Mouse (Mus musculus) intestine, postnatal 0 days (tissue): Measurements from ENCODE around the gene Olfr1314. TPM values are rescaled to one million over a fixed set of nuclear protein-coding genes. Genes with fewer than 3 reads are reported as not detected.

Source experiments
- ATAC-seq: fragments of 200-750 bp; cut with Nextera tagmentation; 2 replicates; pipeline ENCODE4 v1.8.0; 2017; ENCODE audit warnings: mild to moderate bottlenecking, moderate TSS enrichment, moderate library complexity
- H3K27ac ChIP-seq: fragments of 300-500 bp; sonication (generic); 2 replicates; pipeline ENCODE4 v1.5.1; 2014; ENCODE audit warnings: mild to moderate bottlenecking, low read depth, low read length, moderate library complexity
- H3K27me3 ChIP-seq: fragments of 300-500 bp; sonication (generic); replicated peaks from 2 replicates; pipeline ENCODE4 v1.6.1; 2014; ENCODE audit warnings: low read length, mixed read lengths; ENCODE audit not compliant: control insufficient read depth, insufficient read depth
- H3K36me3 ChIP-seq: fragments of 300-500 bp; sonication (generic); 2 replicates; pipeline ENCODE4 v1.6.1; 2014; ENCODE audit warnings: mild to moderate bottlenecking, moderate library complexity; ENCODE audit not compliant: control insufficient read depth, insufficient read depth
- H3K4me1 ChIP-seq: fragments of 300-500 bp; sonication (generic); replicated peaks from 2 replicates; pipeline ENCODE4 v1.6.1; 2014; ENCODE audit warnings: antibody characterized with exemption, low read length, mixed read lengths; ENCODE audit not compliant: control insufficient read depth, insufficient read depth
- H3K4me2 ChIP-seq: fragments of 300-500 bp; sonication (generic); replicated peaks from 2 replicates; pipeline ENCODE4 v1.6.1; 2014; ENCODE audit warnings: low read depth, mild to moderate bottlenecking, moderate library complexity
- H3K4me3 ChIP-seq: fragments of 300-500 bp; sonication (generic); 2 replicates; pipeline ENCODE4 v1.5.1; 2014; ENCODE audit warnings: low read depth, low read length
- H3K9ac ChIP-seq: fragments of 300-500 bp; sonication (generic); 2 replicates; pipeline ENCODE4 v1.6.1; 2014; ENCODE audit warnings: mild to moderate bottlenecking, low read depth, low read length
- H3K9me3 ChIP-seq: fragments of 300-500 bp; sonication (generic); 2 replicates; pipeline ENCODE4 v1.6.1; 2016; ENCODE audit warnings: mixed run types; ENCODE audit not compliant: control insufficient read depth
- CTCF ChIP-seq: sonication (generic); IDR thresholded peaks from 2 replicates; pipeline ENCODE4 v1.5.1; 2016; ENCODE audit warnings: low read depth, mild to moderate bottlenecking, control low read depth, antibody characterized with exemption, moderate library complexity
- WGBS: fragments of 180-500 bp; shearing (Covaris S2); extraction: QIAGEN DNeasy Blood & Tissue Kit; methylation state at CpG from one replicate; pipeline ENCODE4 v1.1.7; 2014; 5-methylcytosine and 5-hydroxymethylcytosine counted together
- polyA plus RNA-seq: library from polyadenylated mRNA; unstranded; fragments of >200 nt; fragmentation: Nextera tagmentation; extraction: Ambion mirVana; gene quantifications from 2 replicates; pipeline ENCODE4 v1.2.1, GENCODE M21; 2015

Gene Olfr1314
- not detected in 2 replicates for polyA plus RNA-seq

DNA sequence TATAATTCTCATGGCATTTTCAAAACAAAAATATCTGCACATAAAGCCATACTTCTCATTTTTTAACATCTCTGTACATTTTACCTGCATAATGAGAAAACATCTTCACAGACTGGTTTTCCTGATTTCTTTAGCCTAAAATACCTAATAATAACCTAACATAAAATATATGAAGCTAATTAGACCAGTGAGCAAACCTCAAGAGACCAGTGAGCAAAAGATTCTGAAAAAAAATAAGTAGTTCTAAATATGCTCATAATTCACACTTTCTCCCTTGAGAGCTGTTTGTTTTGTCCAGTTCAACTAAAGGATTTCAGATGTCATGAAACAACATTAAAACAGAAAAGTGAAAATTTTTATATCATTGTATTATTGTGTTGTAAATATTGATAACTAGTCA lies at the start of gene Olfr1314:
Gene Olfr1314 (minus strand): TSS at position 101 of the 400 bp plus-strand sequence.
- no peak within 1 kb of the TSS for H3K9ac ChIP-seq
- no peaks in the 10 kb centered on the region for H3K27me3 ChIP-seq
- no peaks in the 10 kb centered on the region for H3K4me1 ChIP-seq
- no peak for ATAC-seq
- no peak within 1 kb of the TSS for H3K4me2 ChIP-seq
- no peak within 1 kb of the TSS for H3K4me3 ChIP-seq
- no peak for TF ChIP-seq CTCF
- no peaks in the 10 kb centered on the region for H3K9me3 ChIP-seq
- H3K36me3 ChIP-seq: no peaks in the 10 kb centered on the region
- no peak within 1 kb of the TSS for H3K27ac ChIP-seq

DNA sequence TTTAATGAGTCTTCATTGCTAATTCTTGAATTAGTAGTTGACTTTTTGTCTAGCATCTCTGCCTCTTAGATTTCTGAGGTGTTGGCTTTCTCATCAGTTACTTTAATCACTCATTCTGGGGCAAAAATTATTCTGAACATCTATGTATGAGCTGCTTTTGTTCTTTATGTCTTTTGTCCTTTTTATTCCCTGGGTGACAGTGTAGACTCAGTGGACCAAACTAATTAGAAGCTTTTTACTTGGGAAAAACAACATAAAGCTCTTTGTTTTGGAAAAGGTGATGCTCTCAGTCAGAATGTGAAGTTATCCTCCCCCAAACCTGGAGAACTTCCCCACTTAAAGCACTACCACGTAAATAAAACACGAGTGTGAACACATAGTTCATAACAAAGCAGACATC lies 43.4 kb upstream of the Olfr1314 start, which contains the start of gene Olfr1317:
Gene Olfr1317 (plus strand): TSS at position 301 of the 400 bp plus-strand sequence.
- H3K27me3 ChIP-seq: no peaks in the 10 kb centered on the region
- no peaks in the 10 kb centered on the region for H3K4me1 ChIP-seq
- WGBS: 61% methylated on average over 2 of the region's 2 CpGs
- H3K4me3 ChIP-seq: no peak within 1 kb of the TSS
- H3K27ac ChIP-seq: no peak within 1 kb of the TSS
- TF ChIP-seq CTCF: no peak
- H3K36me3 ChIP-seq: no peaks in the 10 kb centered on the region
- ATAC-seq: no peak
- H3K4me2 ChIP-seq: no peak within 1 kb of the TSS
- H3K9me3 ChIP-seq: no peaks in the 10 kb centered on the region
- no peak within 1 kb of the TSS for H3K9ac ChIP-seq

DNA sequence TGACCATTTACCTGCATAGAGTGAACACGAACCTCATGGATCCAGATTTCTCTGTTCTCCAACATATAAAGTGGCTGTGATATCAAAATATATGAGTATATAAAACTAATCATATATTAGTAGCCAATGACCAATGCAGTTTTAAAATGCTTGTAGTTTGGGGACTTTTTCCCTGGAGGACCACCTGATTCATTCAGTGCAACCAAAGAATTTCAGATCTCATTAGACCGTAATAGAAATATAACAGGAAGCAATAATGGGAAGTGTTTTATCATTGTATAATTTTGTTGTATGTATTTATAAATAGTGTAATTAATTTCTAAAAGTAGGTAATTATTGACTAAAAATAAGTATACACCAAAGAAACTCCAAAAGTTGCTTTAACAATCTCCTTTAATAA lies 38.3 kb upstream of the Olfr1314 start, which contains the start of gene Olfr1316:
Gene Olfr1316 (minus strand): TSS at position 101 of the 400 bp plus-strand sequence.
- no peak for TF ChIP-seq CTCF
- no peak within 1 kb of the TSS for H3K4me2 ChIP-seq
- no peaks in the 10 kb centered on the region for H3K27me3 ChIP-seq
- H3K4me3 ChIP-seq: no peak within 1 kb of the TSS
- H3K36me3 ChIP-seq: no peaks in the 10 kb centered on the region
- no peak within 1 kb of the TSS for H3K9ac ChIP-seq
- ATAC-seq: no peak
- 81% methylated on average over 2 of the region's 2 CpGs for WGBS
- no peak within 1 kb of the TSS for H3K27ac ChIP-seq
- H3K9me3 ChIP-seq: no peaks in the 10 kb centered on the region
- H3K4me1 ChIP-seq: no peaks in the 10 kb centered on the region

DNA sequence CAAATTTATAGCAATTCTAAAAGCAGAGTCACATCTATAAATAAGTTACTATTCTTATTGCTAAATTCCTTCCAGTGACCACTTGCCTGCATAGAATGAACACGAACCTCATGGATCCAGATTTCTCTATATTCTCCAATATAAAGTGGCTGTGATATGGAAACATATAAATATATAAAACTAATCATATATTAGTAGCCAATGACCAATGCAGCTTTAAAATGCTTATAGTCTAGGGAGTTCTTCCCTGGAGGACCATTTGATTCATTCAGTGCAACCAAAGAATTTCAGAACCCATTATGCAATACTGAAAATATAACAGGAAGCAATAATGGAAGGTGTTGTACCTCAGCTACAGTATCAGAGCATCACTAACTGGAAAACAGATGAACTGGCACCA lies 18.8 kb upstream of the Olfr1314 start, which contains the start of gene Olfr1315-ps1:
Gene Olfr1315-ps1 (minus strand): TSS at position 101 of the 400 bp plus-strand sequence.
- Histone ChIP-seq H3K4me1 (no peaks in the 10 kb centered on the region), H3K4me3 (no peak within 1 kb of the TSS), H3K9ac (no peak within 1 kb of the TSS), H3K27ac (no peak within 1 kb of the TSS), H3K4me2 (no peak within 1 kb of the TSS), H3K27me3 (no peaks in the 10 kb centered on the region), H3K9me3 (no peaks in the 10 kb centered on the region), H3K36me3 (no peaks in the 10 kb centered on the region)
- no peak for ATAC-seq
- TF ChIP-seq CTCF: no peak
- 69% methylated on average over 1 of the region's 1 CpGs for WGBS

DNA sequence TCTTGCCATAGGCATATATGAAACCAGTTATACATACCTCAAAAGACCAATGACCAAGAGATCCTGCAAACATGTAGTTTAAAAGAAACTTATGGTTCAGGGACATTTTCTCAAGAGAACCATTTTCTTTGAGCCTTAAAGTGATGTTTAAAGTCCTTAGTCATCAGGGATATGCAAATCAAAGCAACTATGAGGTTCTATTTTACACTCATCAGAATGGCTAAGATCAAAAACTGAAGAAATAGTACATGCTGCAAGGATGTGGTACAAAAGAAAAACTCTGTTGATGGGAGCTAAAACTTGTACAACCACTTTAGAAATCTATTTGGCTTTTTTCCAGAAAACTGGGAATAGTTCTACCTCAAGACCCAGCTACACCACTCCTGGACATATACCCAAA lies 18.8 kb downstream of the Olfr1314 start, which contains the start of gene Olfr1313:
Gene Olfr1313 (minus strand): TSS at position 101 of the 400 bp plus-strand sequence.
- no peaks in the 10 kb centered on the region for H3K27me3 ChIP-seq
- H3K4me2 ChIP-seq: no peak within 1 kb of the TSS
- H3K36me3 ChIP-seq: no peaks in the 10 kb centered on the region
- H3K9me3 ChIP-seq: no peaks in the 10 kb centered on the region
- H3K4me3 ChIP-seq: no peak within 1 kb of the TSS
- ATAC-seq: no peak
- H3K27ac ChIP-seq: no peak within 1 kb of the TSS
- no peak within 1 kb of the TSS for H3K9ac ChIP-seq
- TF ChIP-seq CTCF: no peak
- no peaks in the 10 kb centered on the region for H3K4me1 ChIP-seq

DNA sequence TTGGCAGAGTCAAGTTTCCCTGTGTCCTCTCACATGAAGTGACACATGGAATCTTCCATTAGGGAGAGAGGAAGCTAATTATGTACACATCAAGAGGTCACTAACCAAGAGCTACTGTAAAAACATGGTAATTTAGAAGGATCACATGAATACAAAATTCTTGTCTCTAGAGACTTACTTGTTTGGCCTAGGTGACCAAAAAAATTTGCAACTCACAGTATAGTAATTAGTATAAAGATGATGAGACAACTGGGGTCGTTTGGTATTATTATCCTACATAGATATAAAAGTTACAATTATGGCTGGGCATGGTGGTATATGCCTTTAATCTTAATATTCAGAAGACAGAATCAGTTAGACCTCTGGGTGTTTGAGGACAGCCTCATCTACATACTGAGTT lies 46.4 kb downstream of the Olfr1314 start, which contains the start of gene Olfr1312:
Gene Olfr1312 (minus strand): TSS at position 101 of the 400 bp plus-strand sequence.
- 33% methylated on average over 1 of the region's 1 CpGs for WGBS
- H3K9ac ChIP-seq: no peak within 1 kb of the TSS
- no peak for TF ChIP-seq CTCF

More for the DNA sequence above, 46.4 kb downstream of the Olfr1314 start, which contains the start of gene Olfr1312:
- H3K4me1 ChIP-seq: no peaks in the 10 kb centered on the region
- no peaks in the 10 kb centered on the region for H3K9me3 ChIP-seq
- no peak within 1 kb of the TSS for H3K27ac ChIP-seq
- H3K4me2 ChIP-seq: no peak within 1 kb of the TSS
- ATAC-seq: no peak
- H3K4me3 ChIP-seq: no peak within 1 kb of the TSS
- no peaks in the 10 kb centered on the region for H3K27me3 ChIP-seq
- H3K36me3 ChIP-seq: no peaks in the 10 kb centered on the region

Other genes starting within 250 kb of the Olfr1314 start
- not detected in 2 replicates for gene Olfr1305, start 219.6 kb downstream of the Olfr1314 start, polyA plus RNA-seq
- gene Olfr1306, start 180.5 kb downstream of the Olfr1314 start, polyA plus RNA-seq: not detected in 2 replicates
- gene Olfr1307, start 147.3 kb downstream of the Olfr1314 start, polyA plus RNA-seq: not detected in 2 replicates
- gene Olfr1308, start 131.8 kb downstream of the Olfr1314 start, polyA plus RNA-seq: not detected in 2 replicates
- not detected in 2 replicates for gene Olfr1309, start 106.5 kb downstream of the Olfr1314 start, polyA plus RNA-seq
- not detected in 2 replicates for gene Olfr1310, start 84.1 kb downstream of the Olfr1314 start, polyA plus RNA-seq
- not detected in 2 replicates for gene Olfr1311, start 72.4 kb downstream of the Olfr1314 start, polyA plus RNA-seq
- not detected in 2 replicates for gene Olfr1312, start 46.5 kb downstream of the Olfr1314 start, polyA plus RNA-seq
- not detected in 2 replicates for gene Olfr1313, start 18.9 kb downstream of the Olfr1314 start, polyA plus RNA-seq
- not detected in 2 replicates for gene Olfr1315-ps1, start 18.7 kb upstream of the Olfr1314 start, polyA plus RNA-seq
- gene Olfr1316, start 38.2 kb upstream of the Olfr1314 start, polyA plus RNA-seq: not detected in 2 replicates
- gene Olfr1317, start 43.5 kb upstream of the Olfr1314 start, polyA plus RNA-seq: not detected in 2 replicates
- gene Olfr1318, start 57.4 kb upstream of the Olfr1314 start, polyA plus RNA-seq: not detected in 2 replicates
- 8.4 TPM in 2 replicates for gene Lpcat4, start 142.7 kb upstream of the Olfr1314 start, polyA plus RNA-seq
- gene Nutm1, start 162.5 kb upstream of the Olfr1314 start, polyA plus RNA-seq: 0.03 TPM in 1 of 2 replicates, not detected in the other
- 114 and 120 TPM in 2 replicates for gene Nop10, start 165.1 kb upstream of the Olfr1314 start, polyA plus RNA-seq
- 6.9 and 8.0 TPM in 2 replicates for gene Slc12a6, start 169.0 kb upstream of the Olfr1314 start, polyA plus RNA-seq
- not detected in 2 replicates for gene Gm21985, start 169.5 kb upstream of the Olfr1314 start, polyA plus RNA-seq